Mouse (Mus musculus) gastrocnemius, postnatal 4 days (tissue): ENCODE measurements at regions not wholly inside any gene's neighbourhood (a gene's known extent, or its start where the extent isn't known, plus 50 kb on each side); places are given as distances from the start of the nearest gene placed in this dataset.

Source experiments
- DNase-seq, 2 experiments: peaks; one replicate each; pipeline ENCODE4 v3.0.0; 2021 to 2022; ENCODE audit warnings: low spot score in 2 of 2, mixed read lengths in 2 of 2

DNA sequence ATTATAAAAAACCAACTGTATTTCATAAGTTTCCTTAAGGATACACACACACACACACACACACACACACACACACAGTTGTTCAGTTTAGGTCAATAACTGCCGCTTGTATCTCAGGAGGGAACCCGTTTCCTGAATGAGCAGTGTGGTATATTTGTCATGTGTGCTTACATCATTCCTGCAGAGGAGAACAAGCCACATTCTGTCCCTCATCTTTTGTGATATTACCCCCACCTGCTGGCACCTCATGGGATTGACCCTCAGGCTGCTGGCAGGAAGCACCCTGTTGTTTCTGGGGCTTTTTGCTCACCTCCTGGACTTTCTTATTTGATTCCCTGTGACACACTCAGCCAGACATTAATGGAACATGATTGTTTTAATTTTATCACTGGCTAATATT is 66.4 kb upstream of the Htr1a start:
- DNase-seq, result peak in 1 of 2 experiments; percentile 50

DNA sequence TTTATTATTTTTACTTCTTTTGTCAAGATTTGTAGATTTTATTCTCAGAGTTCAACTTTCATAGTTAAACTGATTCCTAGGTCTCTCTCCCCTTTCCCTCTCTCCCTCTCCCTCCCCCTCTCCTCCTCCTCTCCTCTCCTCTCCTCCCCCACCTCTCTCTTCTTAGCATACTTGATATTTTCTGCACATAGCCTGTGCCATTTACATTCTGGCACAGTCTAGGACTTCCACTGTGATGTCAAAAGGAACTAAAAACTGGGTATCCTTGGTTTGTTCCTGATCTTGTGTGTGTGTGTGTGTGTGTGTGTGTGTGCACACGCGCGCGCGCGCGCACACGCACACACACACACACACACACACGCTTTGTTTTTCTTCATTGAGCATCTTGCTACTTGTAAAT is 64.9 kb upstream of the Htr1a start:
- DNase-seq, result no peak

DNA sequence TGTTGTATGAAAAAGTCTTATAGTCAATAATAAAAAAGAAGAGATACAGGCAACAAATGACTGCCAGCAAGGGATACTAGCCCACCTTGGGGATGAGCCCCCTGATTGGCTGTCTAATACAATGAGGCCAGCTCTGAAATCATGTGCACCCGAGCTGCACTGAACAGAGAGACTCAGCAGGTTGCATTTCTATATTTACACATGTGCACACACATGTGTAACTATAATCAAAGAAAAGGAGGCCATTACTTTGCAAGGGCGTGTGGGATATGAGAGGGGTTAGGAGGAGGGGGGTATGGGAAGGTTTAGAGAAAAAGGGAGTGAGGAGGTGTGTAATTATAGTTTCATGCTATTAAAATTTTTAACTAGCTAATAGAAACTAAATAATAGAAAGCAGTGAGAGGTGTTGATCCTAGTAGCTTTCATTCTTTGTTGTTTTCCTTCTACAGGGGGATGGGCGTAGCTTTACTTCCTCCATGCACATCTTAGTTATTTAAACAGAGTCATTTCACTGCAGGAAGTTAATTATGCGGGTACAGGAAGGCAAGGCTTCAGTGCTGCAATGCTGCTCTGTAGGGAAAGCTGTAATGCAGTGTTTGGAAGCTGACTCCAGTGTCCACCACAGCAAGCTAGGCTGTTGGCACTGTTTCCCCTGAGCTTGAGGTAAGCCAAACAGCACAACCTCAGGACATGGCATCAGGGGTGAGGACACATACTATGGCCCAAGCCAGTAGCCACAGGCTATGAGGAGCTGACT is 56.2 kb upstream of the Htr1a start:
- no peak for DNase-seq
